In genomic region chr9:107985131-107986119, GRCm38 (mm10) we compare ENCODE assay signal across 8 mouse cellular contexts. TPM values are rescaled to one million over a fixed set of nuclear protein-coding genes. Genes with fewer than 3 reads are reported as not detected.
DNase-seq lines count a peak whose midpoint lies in the region; ATAC-seq lines count a peak whose summit lies in the region.

TSS of gene Inka1 (minus strand) at chr9:107985879.

- H3K4me2 ChIP-seq in hindbrain, embryonic 14.5 days (replicated peaks): peak within 1 kb of the TSS; percentile 91

- WGBS in hindbrain, embryonic 14.5 days: under 1% methylated on average over 55 of the region's 58 CpGs
- under 1% methylated on average over 57 of the region's 58 CpGs for WGBS in macrophage (ENCODE audit: missing documents)

- H3K9ac ChIP-seq in hindbrain, embryonic 14.5 days: peak within 1 kb of the TSS; percentile 68

- peaks cover 14% of the 10 kb centered on the region for H3K27me3 ChIP-seq in hindbrain, embryonic 14.5 days (ENCODE audit: control insufficient read depth, insufficient read depth, low read length)

- DNase-seq in ZHBTc4 (ENCODE audit: low read depth, low spot score): peak; percentile 93
- peak; percentile 53 to 62 for DNase-seq in cerebellum, postnatal 36 days
- DNase-seq in gastrocnemius, adult 18-20 months (ENCODE audit: low spot score): peak; percentile 85
- peak; percentile 63 for DNase-seq in hindbrain, embryonic 14.5 days (ENCODE audit: low spot score)
- DNase-seq in left cerebral cortex, adult 18-20 months (ENCODE audit: low spot score in 2 of 2): peak; percentile 68 to 79
- peak; percentile 76 to 81 for DNase-seq in right cerebral cortex, adult 2 months (ENCODE audit: low spot score in 2 of 2)
- peak; percentile 83 for DNase-seq in urinary bladder, adult 2 months (ENCODE audit: low spot score)

- peak within 1 kb of the TSS; percentile 62; the same call in 1 of the 2 replicates for H3K27ac ChIP-seq in hindbrain, embryonic 14.5 days
- H3K27ac ChIP-seq in macrophage: peak within 1 kb of the TSS; percentile 89

- peak within 1 kb of the TSS; percentile 65 for H3K4me3 ChIP-seq in hindbrain, embryonic 14.5 days (replicated peaks; ENCODE audit: low read length)
- peak within 1 kb of the TSS; percentile 66 for H3K4me3 ChIP-seq in macrophage (ENCODE audit: inconsistent target)

- ATAC-seq in hindbrain, embryonic 14.5 days (ENCODE audit: low FRiP score): peak; percentile 74

- peaks cover 15% of the 10 kb centered on the region; the same call in 1 of the 2 replicates for H3K4me1 ChIP-seq in hindbrain, embryonic 14.5 days (replicated peaks; ENCODE audit: control insufficient read depth, insufficient read depth, low read length)

- no peaks in the 10 kb centered on the region; the same call in 1 of the 2 replicates for H3K79me2 ChIP-seq in macrophage (ENCODE audit: inconsistent target)

- H3K9me3 ChIP-seq in hindbrain, embryonic 14.5 days (ENCODE audit: control insufficient read depth, low read length): no peaks in the 10 kb centered on the region

- no peaks in the 10 kb centered on the region for H3K36me3 ChIP-seq in hindbrain, embryonic 14.5 days (replicated peaks; ENCODE audit: control insufficient read depth, insufficient read depth)
- peaks cover 14% of the 10 kb centered on the region; the same call in 1 of the 2 replicates for H3K36me3 ChIP-seq in macrophage (ENCODE audit: inconsistent target)

RNA-seq across cellular contexts. Expression of gene Inka1, which starts in this region (rescaled TPM):
- total RNA-seq in gastrocnemius, adult 18-20 months (2021): 1 to 10 TPM; 1.5 to 3.0 TPM
- polyA plus RNA-seq in hindbrain, embryonic 14.5 days (2014; fragmentation: Nextera tagmentation; extraction: Ambion mirVana): 16.3 and 18.1 TPM in 2 replicates
- 1 to 10 TPM; 4.0 to 4.5 TPM for total RNA-seq in left cerebral cortex, adult 18-20 months (2021)
- total RNA-seq in macrophage (2018; cell fraction: chromatin; rRNA removed): 10 to 100 TPM in 1 of 26 experiments, 1 to 10 TPM in 21, under 1 TPM in 2, not detected in 2; 0.78 to 11.7 (median 3.4) TPM
- 10 to 100 TPM in 17 of 26 experiments, 1 to 10 TPM in 9; 1.9 to 25.9 (median 13.4) TPM for total RNA-seq in macrophage (2018; cell fraction: cytosol; rRNA removed)
- 10 to 100 TPM in 2 of 26 experiments, 1 to 10 TPM in 23, not detected in 1; 1.2 to 14.3 (median 5.4) TPM for total RNA-seq in macrophage (2018; cell fraction: nucleus; rRNA removed)
- polyA plus RNA-seq in macrophage (2018): 5.7 to 14.7 TPM (median 13.6 TPM) in 3 replicates
- polyA plus RNA-seq in urinary bladder, adult 2 months (2012; rRNA removed): 8.6 and 11.0 TPM in 2 replicates

Comparison
In these comparisons a context has a peak if more than half of its experiments do, and no peak if none do; other contexts are left out.
1. Peak in every context shown above with its lines: DNase-seq, ATAC-seq, H3K4me3 ChIP-seq and H3K27ac ChIP-seq.